Mouse (Mus musculus): ENCODE measurements around the gene Sema6d. TPM values are rescaled to one million over a fixed set of nuclear protein-coding genes. Genes with fewer than 3 reads are reported as not detected.

Sema6d gene
- total RNA-seq (2021) = 10 to 100 TPM; 48.1 to 50.1 TPM
- long read RNA-seq, full-length matches to known transcripts = 2 of 29 reads
- long read RNA-seq, partial matches to known transcripts = 9 of 29 reads
- long read RNA-seq, other reads (novel, unspliced or antisense) = 18 of 29 reads

DNA sequence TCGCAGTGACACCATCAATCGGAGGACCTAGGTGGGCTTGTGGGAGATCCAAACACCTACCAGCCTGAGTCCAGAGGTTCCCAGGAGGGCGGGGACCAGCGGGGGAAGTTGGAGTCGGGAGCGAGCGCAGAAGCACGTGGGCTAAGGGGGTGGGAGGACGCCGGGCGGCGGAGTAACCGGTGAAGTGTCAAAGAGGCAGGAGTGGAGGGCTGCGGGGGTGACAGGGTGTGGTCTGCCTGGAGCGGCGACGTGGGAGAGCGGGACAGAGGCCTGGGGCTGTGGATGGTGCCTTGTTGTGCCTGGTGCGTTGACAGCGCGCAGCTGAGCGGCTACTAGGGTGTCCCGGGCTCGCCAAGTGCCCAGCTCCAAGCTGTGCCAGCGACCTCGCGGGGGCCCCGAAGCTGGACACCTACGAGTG, at the start of gene Sema6d:
Gene Sema6d, plus strand, starts transcription at position 157 of the 418 bp plus-strand sequence.
- peak; percentile 7 to 36 for DNase-seq (ENCODE audit: low spot score in 2 of 2)

DNA sequence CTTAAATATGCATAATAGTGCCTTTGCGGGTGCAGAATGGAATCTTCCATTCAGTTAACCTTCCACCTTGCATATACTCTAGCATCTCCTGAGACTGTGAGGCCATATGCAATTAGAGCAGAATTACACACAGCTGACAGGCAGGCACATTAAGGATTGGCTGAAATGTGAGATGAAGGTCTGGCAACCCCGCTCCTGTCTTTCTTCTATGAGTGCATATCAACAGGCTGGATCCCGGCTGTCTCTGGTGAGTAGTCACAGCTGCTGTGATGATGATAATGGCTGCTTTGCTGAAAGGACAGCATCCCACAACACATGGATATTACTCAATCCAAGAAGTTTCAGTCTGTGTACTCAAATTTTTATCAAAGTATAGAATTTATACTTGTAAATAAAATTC, 29.9 kb upstream of the Sema6d start:
- DNase-seq (ENCODE audit: low spot score in 2 of 2) = no peak

DNA sequence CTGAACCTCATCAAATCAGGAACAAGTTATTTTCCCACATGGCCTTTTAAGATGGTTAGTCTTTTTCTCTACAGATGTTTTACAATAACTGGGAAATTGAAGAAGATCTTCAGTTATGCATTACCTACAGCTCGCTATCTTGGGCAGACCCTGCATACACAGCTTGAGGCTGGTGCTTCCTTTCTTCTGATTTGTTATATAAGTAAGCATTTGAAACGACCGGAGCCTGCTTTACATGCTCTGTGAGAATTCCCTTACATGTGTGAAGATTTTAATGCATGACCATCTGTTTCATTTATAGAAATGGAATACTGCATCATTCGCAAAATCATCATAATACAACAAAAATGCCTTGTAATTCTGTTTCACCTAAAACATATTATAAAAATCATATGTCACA, 21.4 kb upstream of the Sema6d start:
- DNase-seq (ENCODE audit: low spot score in 2 of 2) = no peak

DNA sequence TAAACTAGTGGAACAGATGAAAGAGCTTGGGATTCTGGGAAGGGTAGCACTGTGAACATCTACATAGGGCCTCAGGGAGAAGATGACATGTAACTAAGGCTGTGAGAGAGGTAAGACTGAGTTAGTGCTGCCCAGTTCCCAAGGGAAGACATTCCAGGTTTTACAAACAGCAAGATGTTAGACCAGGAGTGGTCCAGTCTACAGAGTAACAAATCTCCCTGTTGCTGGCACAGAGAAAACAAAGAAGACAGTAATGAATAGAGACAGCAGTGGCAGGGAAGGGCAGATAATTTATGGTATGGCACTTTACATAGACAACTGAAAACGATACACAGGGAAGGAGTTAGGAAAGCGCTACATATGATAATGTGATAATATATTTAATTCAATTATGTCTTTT, 19.1 kb upstream of the Sema6d start:
- DNase-seq (ENCODE audit: low spot score in 2 of 2) = no peak

DNA sequence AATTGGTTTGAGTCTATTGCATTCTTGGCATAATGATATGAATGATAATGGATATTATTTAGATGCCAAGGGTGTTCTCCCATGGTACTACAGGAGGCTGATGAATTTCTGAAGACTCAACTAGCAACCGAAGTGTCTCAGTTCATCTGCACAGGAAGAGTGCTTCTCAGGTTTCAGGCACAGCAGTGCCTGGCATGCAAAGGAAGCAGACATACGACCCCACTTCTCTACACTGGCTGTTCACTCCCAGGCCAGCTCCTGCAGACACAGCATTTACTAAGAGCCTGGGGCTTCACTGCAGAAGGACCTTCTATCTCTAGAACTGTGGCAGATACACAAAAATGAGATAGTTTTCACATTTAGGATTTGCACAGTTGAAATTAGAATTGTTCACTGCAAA, 18.4 kb upstream of the Sema6d start:
- no peak for DNase-seq (ENCODE audit: low spot score in 2 of 2)

DNA sequence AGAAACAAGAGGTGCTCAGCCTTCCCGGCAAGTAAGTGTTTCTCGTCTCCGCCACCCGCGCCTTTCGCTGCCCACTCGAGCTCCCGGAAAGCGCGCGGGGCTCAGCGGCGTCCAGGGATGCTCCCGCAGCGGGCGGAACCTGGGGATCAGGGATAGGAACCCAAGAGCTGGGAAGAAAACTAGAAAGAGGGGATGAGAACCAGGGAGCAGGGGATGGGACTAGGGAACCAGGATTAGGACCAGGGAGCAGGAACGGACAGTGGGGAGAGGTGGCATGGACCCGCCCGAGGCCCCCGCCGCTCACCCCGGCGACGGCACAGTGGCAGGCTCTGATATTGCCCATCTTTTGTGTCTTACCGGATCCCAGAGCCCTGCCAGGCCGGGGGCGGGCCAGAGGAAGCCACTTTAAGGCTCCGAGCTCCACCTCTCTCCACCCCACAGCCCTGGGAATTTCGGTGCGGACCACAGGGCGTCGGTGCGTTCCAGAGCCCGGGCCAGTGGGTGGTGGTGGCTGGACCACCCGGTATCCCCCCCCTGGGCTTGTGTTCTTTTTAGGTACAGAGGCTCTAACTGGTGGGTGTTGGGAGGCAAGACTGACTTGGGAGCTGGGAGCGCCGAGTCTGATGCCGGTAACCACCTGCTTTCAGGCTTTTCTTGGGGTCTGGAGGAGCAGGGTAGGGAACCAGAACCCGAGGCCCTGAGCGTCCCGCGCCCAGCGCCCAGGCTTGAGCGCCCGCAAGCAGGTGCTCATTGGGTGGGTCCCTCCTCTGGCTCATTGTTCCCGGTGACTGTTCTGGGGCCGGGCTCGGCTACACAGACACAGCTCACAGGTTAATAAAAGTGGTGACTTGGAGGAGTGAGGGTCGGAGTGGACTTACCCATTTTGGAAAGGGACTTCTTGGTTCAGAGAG, 717 bp downstream of the Sema6d start:
- DNase-seq (ENCODE audit: low spot score in 2 of 2) = peak; percentile 10 to 22

DNA sequence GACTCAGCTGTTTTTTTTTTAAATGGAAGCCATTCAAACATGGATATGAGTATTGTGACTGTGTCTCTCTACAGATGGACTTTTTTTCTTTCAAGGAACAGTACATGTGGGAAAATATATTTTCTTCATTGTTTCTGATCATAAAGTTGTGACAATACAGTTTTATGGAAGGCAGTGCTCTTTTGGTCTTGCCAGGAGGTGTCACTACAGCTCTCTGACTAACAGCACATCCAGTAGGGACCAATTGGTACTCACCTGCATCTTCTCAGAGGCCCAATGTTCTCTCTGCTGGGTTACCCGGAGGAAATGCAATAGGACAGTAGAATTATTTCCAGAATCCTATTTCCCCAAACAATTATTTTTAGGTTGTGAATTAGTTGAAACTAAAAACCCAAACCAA, 9.9 kb downstream of the Sema6d start:
- DNase-seq (ENCODE audit: low spot score in 2 of 2) = no peak

DNA sequence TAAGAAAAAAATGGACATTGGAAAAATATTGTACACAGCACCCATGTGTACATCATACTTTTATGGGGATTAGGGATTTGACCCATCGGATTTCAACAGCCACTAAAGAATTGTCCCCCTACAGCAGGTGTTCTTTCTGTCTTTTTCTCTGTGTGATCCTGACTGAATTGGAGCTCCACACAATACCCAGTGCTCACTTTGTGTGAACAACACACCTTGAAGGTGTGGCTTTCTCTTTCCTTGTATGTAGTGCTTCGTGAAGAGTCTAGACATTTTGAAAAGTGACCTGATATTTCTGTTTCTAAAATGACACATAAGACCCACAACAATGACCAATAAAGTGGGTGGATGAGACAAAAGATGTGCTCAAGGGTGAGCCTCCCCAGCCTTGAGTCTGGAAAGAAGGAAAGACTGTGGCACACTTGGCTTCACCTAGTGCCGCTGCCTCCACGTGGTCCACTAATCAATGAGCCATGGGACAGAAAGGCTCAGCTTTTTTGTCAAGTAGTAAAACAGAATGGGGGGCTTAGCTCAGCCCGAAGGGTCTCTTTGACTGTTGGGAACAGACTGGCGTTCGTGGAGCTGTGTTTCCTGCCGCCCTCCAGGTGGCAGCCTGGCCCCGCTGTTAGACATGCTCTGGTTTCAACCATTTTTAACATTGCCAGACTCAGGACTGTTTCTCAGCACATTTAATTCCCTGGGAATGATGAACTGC, 10.9 kb downstream of the Sema6d start:
- DNase-seq (ENCODE audit: low spot score in 2 of 2) = peak; percentile 48 to 77

DNA sequence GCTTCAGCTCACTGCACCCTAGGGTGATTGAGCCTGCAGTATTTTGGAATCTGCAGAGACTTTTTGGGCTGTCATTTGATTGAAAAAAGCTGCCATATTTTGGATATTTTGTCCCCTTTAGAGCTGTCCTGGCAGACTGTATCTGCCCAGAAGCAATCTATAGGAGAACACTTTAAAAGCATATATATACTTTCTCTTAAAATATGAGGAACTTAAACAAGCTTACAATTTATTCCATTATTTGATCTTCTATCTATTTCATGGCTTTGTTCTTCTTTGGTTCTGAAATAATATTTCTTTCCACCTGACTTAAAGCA, 11.4 kb downstream of the Sema6d start:
- DNase-seq (ENCODE audit: low spot score in 2 of 2) = no peak

DNA sequence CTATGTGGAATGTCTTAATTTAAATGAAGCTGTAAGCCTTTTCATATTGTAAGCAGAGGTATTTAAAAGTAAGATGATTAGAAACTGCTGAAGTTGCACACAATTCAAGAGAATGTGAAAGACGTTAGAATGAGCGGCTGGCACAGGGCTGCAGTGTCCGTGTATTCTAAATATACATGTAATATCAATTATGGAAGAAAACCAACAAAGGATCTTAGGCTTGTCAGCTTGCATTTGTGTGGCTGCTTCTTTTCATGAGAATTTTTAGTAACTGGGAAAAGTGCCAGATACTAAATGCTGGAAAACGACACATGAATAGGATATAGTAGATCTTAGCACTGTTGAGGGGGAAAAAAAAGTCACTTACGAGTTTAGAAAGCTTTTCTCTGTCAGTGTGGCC, 11.8 kb downstream of the Sema6d start:
- DNase-seq (ENCODE audit: low spot score in 2 of 2) = no peak

DNA sequence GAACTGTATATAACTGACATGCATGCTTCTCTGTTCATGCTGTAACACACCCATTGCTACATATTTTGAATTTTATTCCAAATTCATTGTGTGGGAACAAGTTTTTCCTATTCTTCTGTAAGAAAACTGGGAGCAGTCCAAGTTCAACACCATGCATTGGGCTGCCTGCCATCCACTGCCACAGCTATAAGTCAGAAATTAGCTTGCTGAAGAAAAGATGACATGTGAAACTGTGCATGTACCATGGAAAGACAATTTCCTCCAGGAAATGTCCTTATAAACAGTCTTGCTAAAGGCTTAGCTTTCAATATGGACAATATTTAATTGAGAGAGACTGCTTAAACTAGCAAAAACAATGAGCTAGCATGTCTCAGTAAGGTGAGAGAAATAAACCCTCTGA, 13.5 kb downstream of the Sema6d start:
- DNase-seq (ENCODE audit: low spot score in 2 of 2) = no peak

DNA sequence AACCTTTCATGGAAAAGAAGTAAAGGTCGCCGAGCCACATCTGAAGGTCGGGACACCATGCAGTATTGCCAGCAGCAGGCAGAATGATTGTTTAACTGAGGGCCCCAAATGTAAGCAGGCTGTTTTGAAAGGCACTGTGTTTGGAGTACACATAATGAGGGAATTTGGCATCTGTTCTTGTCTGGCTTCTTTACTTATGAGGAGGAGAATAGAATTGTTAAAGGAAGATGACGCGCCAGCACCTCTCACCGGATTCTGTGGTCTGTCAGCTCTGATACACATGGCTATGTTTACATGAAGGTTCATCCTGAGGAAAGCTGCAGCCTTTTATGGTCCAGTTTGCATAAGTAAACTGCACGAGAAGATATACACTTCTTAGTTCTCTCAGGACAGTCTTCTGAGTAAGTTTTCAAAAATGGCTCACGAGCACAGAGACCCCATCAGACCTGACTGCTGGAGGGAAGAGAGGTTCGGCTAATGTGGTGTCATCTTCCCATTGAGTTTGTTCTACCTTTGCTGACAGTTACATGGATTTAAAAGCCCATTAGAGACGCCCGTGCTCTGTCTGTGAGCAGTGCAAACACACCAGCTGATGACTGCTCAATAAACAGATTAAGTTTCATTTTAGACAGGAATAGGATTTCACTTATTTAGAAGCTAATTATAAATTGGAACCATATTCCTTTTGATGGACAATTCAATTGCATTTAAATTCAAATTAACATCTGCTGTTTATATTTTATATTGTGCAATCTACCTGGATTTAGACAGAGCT, 28.9 kb downstream of the Sema6d start:
- DNase-seq (ENCODE audit: low spot score in 2 of 2) = no peak

DNA sequence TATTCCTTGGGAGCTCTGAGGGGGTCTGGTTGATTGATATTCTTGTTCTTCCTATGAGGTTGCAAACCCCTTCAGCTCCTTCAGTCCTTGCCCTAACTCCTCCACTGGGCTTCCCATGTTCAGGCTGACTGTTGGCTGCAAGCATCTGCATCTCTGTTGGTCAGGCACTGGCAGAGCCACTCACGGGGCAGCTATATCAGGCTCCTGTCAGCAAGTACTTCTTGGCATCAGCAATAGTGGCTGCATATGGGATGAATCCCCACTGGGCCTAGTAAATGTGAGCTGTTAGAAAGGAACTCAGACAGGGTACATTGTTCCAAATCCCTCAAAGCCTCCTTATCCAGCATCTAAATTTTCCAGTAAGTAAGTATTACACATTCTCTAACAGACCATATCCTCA, 30.6 kb downstream of the Sema6d start:
- no peak for DNase-seq (ENCODE audit: low spot score in 2 of 2)

DNA sequence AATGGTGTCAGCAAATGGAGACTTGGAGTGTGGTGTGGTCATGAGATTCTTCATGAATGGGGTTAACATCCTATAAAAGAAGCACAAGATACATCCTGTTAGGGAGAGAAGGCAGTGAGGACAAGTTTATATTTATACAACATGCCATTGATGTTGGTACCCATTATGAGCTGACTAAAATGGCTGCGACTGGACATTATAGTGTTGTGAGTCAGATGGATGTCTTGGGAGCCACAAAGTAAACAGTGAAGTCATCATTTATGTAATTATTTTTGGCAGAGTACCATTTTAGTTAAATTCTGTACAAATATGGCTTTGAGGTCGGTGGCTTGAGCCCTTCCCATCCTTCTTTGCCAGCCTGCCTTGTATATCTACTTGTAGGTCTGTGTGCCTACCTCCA, 31.8 kb downstream of the Sema6d start:
- DNase-seq (ENCODE audit: low spot score in 2 of 2) = no peak

DNA sequence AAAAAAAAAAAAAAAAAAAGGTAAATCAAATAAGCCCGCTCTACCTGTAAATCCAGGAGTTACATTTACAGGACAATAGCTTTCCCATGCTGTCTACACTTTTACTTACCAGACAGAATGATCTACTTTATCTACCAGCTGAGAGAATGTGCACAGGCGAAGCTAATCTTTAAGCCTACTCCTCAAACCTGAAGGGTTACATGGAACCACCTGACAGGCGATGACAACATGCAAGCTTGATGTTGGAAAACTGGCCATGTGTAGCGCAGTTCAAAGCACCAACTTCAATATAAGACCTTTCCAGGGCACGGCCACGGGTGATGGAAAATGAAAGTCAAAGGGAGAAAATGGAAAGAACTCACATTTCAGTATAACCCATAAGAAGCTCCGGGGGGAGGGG, 35.7 kb downstream of the Sema6d start:
- no peak for DNase-seq (ENCODE audit: low spot score in 2 of 2)

DNA sequence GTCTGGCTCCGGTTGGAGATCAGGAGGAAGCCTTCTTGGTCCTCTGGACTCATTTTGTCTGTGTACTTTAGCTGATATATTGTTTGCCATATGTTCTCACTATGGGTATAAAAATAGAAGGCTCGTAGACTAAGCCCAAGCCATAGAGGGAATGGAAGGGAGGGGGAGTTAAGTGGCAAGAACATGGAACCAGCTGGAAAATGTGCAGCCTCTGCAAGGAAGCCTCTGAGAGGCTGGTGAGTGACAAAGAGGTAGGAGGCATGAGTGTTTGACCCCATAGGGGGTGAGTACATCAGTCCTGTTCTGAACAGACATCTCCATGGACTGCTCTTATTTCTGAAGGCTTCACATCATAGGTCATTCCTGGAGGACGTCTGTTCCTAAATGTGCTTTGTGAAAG, 37.1 kb downstream of the Sema6d start:
- DNase-seq (ENCODE audit: low spot score in 2 of 2) = no peak

DNA sequence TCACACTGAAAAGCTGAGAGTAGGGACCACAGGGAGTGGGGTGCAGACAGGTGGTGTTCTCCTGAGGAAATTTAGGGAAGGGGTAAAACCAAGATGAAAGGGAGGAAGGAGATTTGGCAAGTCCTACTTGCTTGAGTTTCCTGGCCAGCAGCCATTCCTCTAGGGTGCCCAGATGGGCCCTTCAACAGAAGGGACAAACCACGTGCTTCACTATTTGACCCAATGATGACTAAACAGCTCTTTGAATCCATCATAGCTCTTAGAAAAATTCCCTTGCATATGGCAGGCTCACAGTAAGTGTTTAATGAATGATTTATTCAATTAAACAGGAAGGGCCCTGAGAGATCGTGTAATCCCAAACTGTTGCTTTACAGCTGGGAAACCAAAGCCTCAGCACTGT, 41.1 kb downstream of the Sema6d start:
- no peak for DNase-seq (ENCODE audit: low spot score in 2 of 2)

DNA sequence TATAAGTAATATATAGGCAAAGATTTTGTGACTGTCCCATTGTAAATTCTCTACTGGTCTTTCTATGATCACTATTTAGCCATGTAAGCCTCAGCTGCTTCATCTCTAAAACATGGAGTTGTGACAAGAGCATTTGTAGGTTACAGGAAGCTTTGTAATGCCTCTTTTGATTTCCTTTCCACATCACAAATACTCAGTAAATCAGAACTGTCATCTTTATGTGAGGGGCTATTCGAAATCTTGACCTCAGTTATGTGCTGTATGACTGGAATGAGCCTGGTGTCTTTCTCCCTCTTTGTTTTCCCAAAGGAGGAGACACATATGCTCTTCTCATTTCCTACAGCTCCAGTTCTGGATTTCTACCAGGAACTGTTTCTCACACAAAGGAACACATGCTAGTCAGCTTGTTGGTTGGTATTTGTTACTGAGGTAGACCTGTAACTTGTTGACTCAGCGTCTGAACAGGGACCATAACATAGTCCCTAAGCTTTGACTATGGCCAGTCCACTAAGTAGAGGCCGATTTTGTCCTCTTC, 51.8 kb downstream of the Sema6d start:
- DNase-seq (ENCODE audit: low spot score in 2 of 2) = no peak

DNA sequence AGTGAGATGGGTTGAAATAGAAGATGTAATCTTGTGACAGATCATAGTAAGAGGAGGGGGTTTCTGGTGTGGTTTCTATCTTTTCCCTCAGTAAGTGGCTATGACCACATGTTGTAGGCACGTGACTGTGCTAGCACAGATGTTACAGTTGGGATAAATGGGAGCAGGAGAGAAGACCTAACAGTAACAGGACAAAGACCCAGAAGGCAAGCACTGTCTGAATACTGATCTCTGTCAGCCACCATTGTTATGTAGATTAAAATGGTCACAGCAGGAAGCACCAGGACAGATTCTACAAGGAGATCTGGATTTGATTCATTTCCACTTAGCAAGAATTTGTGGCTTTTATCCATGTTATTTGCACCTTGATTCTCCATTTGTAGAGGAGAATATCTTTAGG, 55.8 kb downstream of the Sema6d start:
- no peak for DNase-seq (ENCODE audit: low spot score in 2 of 2)

DNA sequence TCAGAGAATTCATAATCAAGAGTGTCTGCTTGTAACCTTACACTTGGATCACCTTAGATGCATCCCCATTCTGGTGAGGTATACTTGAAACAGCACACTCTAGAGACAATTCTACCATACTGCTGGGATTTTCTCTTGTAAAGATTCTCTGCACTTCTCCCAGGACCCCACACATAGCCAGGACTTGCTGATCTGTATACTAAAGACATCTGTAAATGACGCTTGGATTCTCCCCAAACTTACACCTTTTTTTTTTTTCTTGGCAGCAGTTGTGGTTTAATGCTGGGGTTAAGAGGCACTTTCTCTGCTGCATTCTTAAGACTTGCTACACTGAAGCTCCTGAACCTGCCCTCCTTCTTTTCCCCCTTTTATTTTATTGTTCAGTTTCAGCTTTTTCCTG, 68.4 kb downstream of the Sema6d start:
- no peak for DNase-seq (ENCODE audit: low spot score in 2 of 2)

DNA sequence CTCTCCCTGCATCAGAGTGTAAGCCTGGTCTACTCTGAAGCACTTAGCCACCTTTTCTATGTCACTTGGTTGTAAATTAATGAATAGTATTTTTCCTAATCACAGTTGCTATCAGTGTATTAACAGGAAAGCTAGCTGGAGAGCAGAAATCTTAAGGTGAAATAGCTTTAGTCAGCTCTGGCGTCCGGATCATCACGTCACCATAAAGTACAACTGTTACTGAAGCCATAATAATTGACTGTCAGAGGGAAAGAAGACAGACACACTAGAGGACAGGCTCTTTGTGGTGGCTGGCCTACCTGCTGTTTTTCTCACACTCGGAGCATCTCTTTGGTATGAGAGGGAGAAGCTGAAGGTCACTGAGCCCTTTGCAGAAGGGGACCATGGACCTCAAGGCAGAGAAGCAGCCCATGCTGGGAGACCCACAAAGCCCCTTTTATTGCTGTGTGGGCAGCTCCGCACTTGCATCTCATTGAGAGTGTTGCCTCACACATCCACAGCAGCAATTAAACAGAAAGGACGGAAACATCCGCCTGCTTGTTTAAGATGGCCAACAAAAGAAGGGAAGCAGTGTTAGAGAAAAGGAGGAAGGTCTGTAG, 72.3 kb downstream of the Sema6d start:
- no peak for DNase-seq (ENCODE audit: low spot score in 2 of 2)

Measured in layer of hippocampus, adult 18-20 months (tissue).